Mouse (Mus musculus): ENCODE measurements around the gene Ksr2. TPM values are rescaled to one million over a fixed set of nuclear protein-coding genes. Genes with fewer than 3 reads are reported as not detected.

Gene Ksr2
- total RNA-seq (2012; rRNA removed), result 1.3 and 1.9 TPM in 2 replicates
- 0.26 and 0.36 TPM in 2 replicates for total RNA-seq (2014; rRNA removed)
- 1.0 and 1.2 TPM in 2 replicates for polyA plus RNA-seq (2012; ENCODE audit: insufficient read length, low read depth)

- no peaks in the 10 kb centered on the region; the same call in 1 of the 2 replicates for H3K79me2 ChIP-seq (replicated peaks; ENCODE audit: control insufficient read depth, extremely low read depth, insufficient read depth, poor library complexity, severe bottlenecking)
- H3K4me3 ChIP-seq (replicated peaks in 1 of 3; ENCODE audit: low read depth in 2 of 3, low read length in 2 of 3, poor library complexity in 1 of 3), result peak within 1 kb of the TSS; percentile 62 to 79 (median 69)
- peak; percentile 75 for DNase-seq (ENCODE audit: extremely low read depth)
- H3K9me3 ChIP-seq (replicated peaks; ENCODE audit: low read length), result no peaks in the 10 kb centered on the region
- dilution Hi-C loops (cut with MboI; ENCODE audit: extremely low pct_ligation_motif_present, extremely low pct_unique_long_range_greater_than_20kb, low sequenced_read_pairs), result no loop called here
- peaks cover 6% of the 10 kb centered on the region for H3K27me3 ChIP-seq (replicated peaks)
- peaks cover 0 to 25% of the 10 kb centered on the region in 2 experiments; a peak in 2 of 4 replicates for H3K4me1 ChIP-seq (ENCODE audit: control insufficient read depth in 1 of 2, insufficient read depth in 2 of 2)
- H3K36me3 ChIP-seq (replicated peaks in 1 of 2; ENCODE audit: control insufficient read depth in 1 of 2, insufficient read depth in 1 of 2, low read length in 1 of 2), result peaks cover 0 to 4% of the 10 kb centered on the region in 2 experiments
- H3K4me2 ChIP-seq (ENCODE audit: insufficient read depth, low read depth, poor library complexity, severe bottlenecking), result peak within 1 kb of the TSS; percentile 79
- in situ Hi-C loops (cut with MboI; ENCODE audit: low pct_ligation_motif_present, low pct_unique_long_range_greater_than_20kb, low sequenced_read_pairs), result no loop called here
- peak within 1 kb of the TSS; percentile 49 for H3K9ac ChIP-seq (ENCODE audit: insufficient read depth, low read depth)
- H3K27ac ChIP-seq (ENCODE audit: insufficient read depth, low read depth), result peak within 1 kb of the TSS; percentile 81
- TF ChIP-seq IRF4 (IDR thresholded peaks at IDR 0.05; ENCODE audit: low read depth, low read length) (no peak; the same call in 1 of the 2 replicates), SMC3 (IDR thresholded peaks at IDR 0.05; ENCODE audit: low read depth, low read length) (no peak), RAD21 (IDR thresholded peaks at IDR 0.05; ENCODE audit: low read depth, low read length) (no peak), SIN3A (IDR thresholded peaks at IDR 0.05; ENCODE audit: low read length) (no peak; the same call in 1 of the 2 replicates), BHLHE40 (IDR thresholded peaks at IDR 0.05; ENCODE audit: low read depth, low read length) (peak; percentile 68; the same call in 1 of the 2 replicates), MEF2A (IDR thresholded peaks at IDR 0.05; ENCODE audit: borderline replicate concordance, low read depth, low read length) (no peak; the same call in 1 of the 2 replicates), POLR2A (IDR thresholded peaks at IDR 0.05; ENCODE audit: low read depth, low read length) (peak; percentile 81), ZC3H11A (IDR thresholded peaks at IDR 0.05; ENCODE audit: low read depth, low read length) (no peak), POLR2AphosphoS2 (IDR thresholded peaks at IDR 0.05; ENCODE audit: low read depth, low read length) (no peak), GABPA (IDR thresholded peaks at IDR 0.05; ENCODE audit: insufficient replicate concordance, low read depth, low read length) (no peak), E2F4 (IDR thresholded peaks at IDR 0.05; ENCODE audit: insufficient replicate concordance, low read depth, low read length) (no peak), EP300 (IDR thresholded peaks at IDR 0.05; ENCODE audit: low read length) (no peak), RCOR1 (conservative IDR thresholded peaks at IDR 0.05; ENCODE audit: low read depth, low read length) (no peak; the same call in 1 of the 2 replicates), MXI1 (IDR thresholded peaks at IDR 0.05; ENCODE audit: low read depth, low read length) (peak; percentile 66), CHD1 (IDR thresholded peaks at IDR 0.05; ENCODE audit: low read depth, low read length) (no peak), JUND (conservative IDR thresholded peaks at IDR 0.05; ENCODE audit: low read depth, low read length) (no peak), NRF1 (IDR thresholded peaks at IDR 0.05; ENCODE audit: low read depth, low read length) (peak; percentile 75), UBTF (IDR thresholded peaks at IDR 0.05; ENCODE audit: low read depth, low read length) (0 out of 2 replicates have a peak, but pooled peaks have one; percentile 55), ELF1 (IDR thresholded peaks at IDR 0.05; ENCODE audit: low read depth, low read length) (no peak), MAZ (IDR thresholded peaks at IDR 0.05; ENCODE audit: low read depth, low read length) (peak; percentile 62; the same call in 1 of the 2 replicates), ZNF384 (IDR thresholded peaks at IDR 0.05; ENCODE audit: low read depth, low read length) (no peak), PAX5 (IDR thresholded peaks at IDR 0.05; ENCODE audit: low read length) (no peak), TBP (conservative IDR thresholded peaks at IDR 0.05; ENCODE audit: low read depth, low read length) (no peak), HCFC1 (IDR thresholded peaks at IDR 0.05; ENCODE audit: low read depth, low read length) (no peak; the same call in none of the 2 replicates), ZKSCAN1 (IDR thresholded peaks at IDR 0.05; ENCODE audit: borderline replicate concordance, low read depth, low read length) (no peak), MAFK (IDR thresholded peaks at IDR 0.05; ENCODE audit: insufficient replicate concordance, low read length) (no peak), CHD2 (IDR thresholded peaks at IDR 0.05; ENCODE audit: low read length) (peak; percentile 99), USF2 (conservative IDR thresholded peaks at IDR 0.05; ENCODE audit: low read depth, low read length) (no peak), MYC (IDR thresholded peaks at IDR 0.05; ENCODE audit: low read depth, low read length) (no peak), TCF12 (IDR thresholded peaks at IDR 0.05; ENCODE audit: low read depth, low read length) (peak; percentile 88), ZMIZ1 (IDR thresholded peaks at IDR 0.05; ENCODE audit: low read depth, low read length) (no peak), ETS1 (conservative IDR thresholded peaks at IDR 0.05; ENCODE audit: low read depth, low read length) (no peak), USF1 (IDR thresholded peaks at IDR 0.05; ENCODE audit: low read depth, low read length) (no peak), MAX (IDR thresholded peaks at IDR 0.05; ENCODE audit: low read length) (0 out of 2 replicates have a peak, but pooled peaks have one; percentile 16), JUN (IDR thresholded peaks at IDR 0.05; ENCODE audit: insufficient read depth, low read depth, low read length) (no peak), CTCF (conservative IDR thresholded peaks at IDR 0.05 in 1 of 2, IDR thresholded peaks at IDR 0.05 in 1 of 2; ENCODE audit: low read depth in 2 of 2, low read length in 2 of 2) (no peak), NELFE (IDR thresholded peaks at IDR 0.05; ENCODE audit: low read depth, low read length) (peak; percentile 78)
Observed at GRCm38 (mm10) chr5:117413507-117414501, at the start of gene Ksr2. Gene Ksr2 (plus strand): TSS chr5:117414000.
